Mouse (Mus musculus) heart, embryonic 16.5 days (tissue): ENCODE results near the gene Cnih2. TPM values are rescaled to one million over a fixed set of nuclear protein-coding genes. Genes with fewer than 3 reads are reported as not detected.

Experiments used
- ATAC-seq: fragments of 200-750 bp; cut with Nextera tagmentation; replicated peaks from 2 replicates; pipeline ENCODE4 v1.8.0; 2017; ENCODE audit warnings: moderate number of reproducible peaks; ENCODE audit not compliant: insufficient read depth, low FRiP score; ENCODE audit errors: extremely low read depth
- H3K27ac ChIP-seq: fragments of 300-500 bp; sonication (generic); 2 replicates; pipeline ENCODE4 v1.5.1; 2014; ENCODE audit warnings: mild to moderate bottlenecking, low read length, control low read depth, moderate library complexity
- H3K27me3 ChIP-seq: fragments of 300-500 bp; sonication (generic); 2 replicates; pipeline ENCODE4 v1.6.1; 2014; ENCODE audit warnings: low read length, mixed read lengths; ENCODE audit not compliant: control insufficient read depth, insufficient read depth
- H3K36me3 ChIP-seq: fragments of 300-500 bp; sonication (generic); 2 replicates; pipeline ENCODE4 v1.6.1; 2014; ENCODE audit not compliant: control insufficient read depth, insufficient read depth
- H3K4me1 ChIP-seq: fragments of 300-500 bp; sonication (generic); 2 replicates; pipeline ENCODE4 v1.6.1; 2014; ENCODE audit warnings: low read length, mixed read lengths; ENCODE audit not compliant: control insufficient read depth, insufficient read depth
- H3K4me2 ChIP-seq: fragments of 300-500 bp; sonication (generic); 2 replicates; pipeline ENCODE4 v1.6.1; 2014; ENCODE audit warnings: low read depth, mild to moderate bottlenecking, control low read depth, low read length
- H3K4me3 ChIP-seq: fragments of 300-500 bp; sonication (generic); 2 replicates; pipeline ENCODE4 v1.5.1; 2014; ENCODE audit warnings: mild to moderate bottlenecking, control low read depth, low read length
- H3K9ac ChIP-seq: fragments of 300-500 bp; sonication (generic); 2 replicates; pipeline ENCODE4 v1.6.1; 2014; ENCODE audit warnings: low read length, control low read depth
- H3K9me3 ChIP-seq: fragments of 300-500 bp; sonication (generic); replicated peaks from 2 replicates; pipeline ENCODE4 v1.6.1; 2016; ENCODE audit warnings: low read length; ENCODE audit not compliant: control insufficient read depth
- WGBS: fragments of 180-500 bp; shearing (Covaris S2); extraction: QIAGEN DNeasy Blood & Tissue Kit; methylation state at CpG from one replicate; pipeline ENCODE4 v1.1.7; 2014; 5-methylcytosine and 5-hydroxymethylcytosine counted together
- polyA plus RNA-seq: library from polyadenylated mRNA; unstranded; fragments of >200 nt; fragmentation: Nextera tagmentation; extraction: Ambion mirVana; gene quantifications from 2 replicates; pipeline ENCODE4 v1.2.1, GENCODE M21; 2015

Gene Cnih2
- polyA plus RNA-seq, 1 experiment from 2014 or later: 2.3 TPM

DNA sequence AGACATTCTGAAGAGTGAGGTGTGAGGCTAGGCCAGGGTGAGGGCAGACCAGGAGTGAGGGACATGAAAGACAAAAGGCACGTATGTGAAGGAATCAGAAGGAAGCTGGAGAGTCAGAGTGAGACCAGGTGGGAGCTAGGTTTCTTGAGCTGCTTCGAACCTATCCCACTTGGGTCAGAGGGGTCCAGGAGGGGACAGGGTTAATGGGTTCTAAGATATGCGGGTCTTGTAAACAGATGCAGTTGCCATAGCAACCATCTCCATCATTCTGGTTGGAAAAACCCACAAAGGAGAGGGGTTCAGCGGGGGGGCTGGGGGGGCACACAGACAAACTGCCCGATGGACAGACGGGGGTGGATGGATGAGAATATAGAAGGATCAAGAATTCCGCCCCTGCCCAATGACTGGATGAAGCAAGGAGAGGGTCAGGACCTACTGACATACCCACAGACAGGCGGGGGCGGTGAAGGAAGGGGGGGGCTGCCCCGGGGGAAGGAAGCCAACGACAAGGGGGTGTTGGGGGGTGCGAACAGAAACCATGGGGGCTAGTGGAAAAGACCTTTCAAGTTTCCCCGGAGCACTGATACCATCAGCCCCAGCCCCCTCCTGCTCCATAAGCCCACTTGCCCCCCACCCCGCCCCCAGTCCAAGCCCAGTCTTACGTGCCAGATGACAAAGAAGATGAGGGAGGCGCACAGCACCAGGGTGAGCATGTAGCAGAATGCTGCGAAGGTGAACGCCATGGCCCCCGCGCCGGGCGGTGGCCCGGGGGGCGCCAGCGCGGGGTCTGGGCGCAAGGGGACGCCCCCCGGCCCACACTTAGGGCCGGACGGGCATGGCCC is 579 bp downstream of the Cnih2 start:
- Histone ChIP-seq H3K36me3 (peaks cover 21% of the 10 kb centered on the region), H3K27me3 (no peaks in the 10 kb centered on the region), H3K9ac (peak overlapping the region; percentile 79), H3K4me2 (peak overlapping the region; percentile 89), H3K4me1 (peaks cover 23% of the 10 kb centered on the region), H3K4me3 (peak overlapping the region; percentile 56), H3K27ac (no peak overlapping the region), H3K9me3 (no peaks in the 10 kb centered on the region)
- WGBS: 5% methylated on average over 30 of the region's 31 CpGs
- ATAC-seq: peak; percentile 1; the same call in 1 of the 2 replicates

- H3K9me3 ChIP-seq: no peaks in the 10 kb centered on the region
- peaks cover 8% of the 10 kb centered on the region for H3K36me3 ChIP-seq
- peaks cover 23% of the 10 kb centered on the region for H3K4me1 ChIP-seq
- H3K27me3 ChIP-seq: no peaks in the 10 kb centered on the region
- ATAC-seq: no peak
- 5% methylated on average over 9 of the region's 9 CpGs for WGBS
- no peak overlapping the region for H3K27ac ChIP-seq
- no peak overlapping the region for H3K4me3 ChIP-seq
- no peak overlapping the region for H3K4me2 ChIP-seq
- H3K9ac ChIP-seq: no peak overlapping the region
Measured at GRCm38 (mm10) chr19:5095887-5096474, 2.3 kb downstream of the Cnih2 start.

- Histone ChIP-seq H3K27me3 (no peaks in the 10 kb centered on the region), H3K4me2 (no peak overlapping the region), H3K4me3 (no peak overlapping the region), H3K9ac (no peak overlapping the region), H3K9me3 (no peaks in the 10 kb centered on the region), H3K27ac (no peak overlapping the region), H3K4me1 (peaks cover 20% of the 10 kb centered on the region), H3K36me3 (peaks cover under 1% of the 10 kb centered on the region)
- no peak for ATAC-seq
- WGBS: 45% methylated on average over 11 of the region's 11 CpGs
Measured at GRCm38 (mm10) chr19:5094746-5095417, 3.4 kb downstream of the Cnih2 start.

- ATAC-seq: peak; percentile 65
- H3K9ac ChIP-seq: no peak overlapping the region
Measured at GRCm38 (mm10) chr19:5094243-5094632, 4.1 kb downstream of the Cnih2 start.

DNA sequence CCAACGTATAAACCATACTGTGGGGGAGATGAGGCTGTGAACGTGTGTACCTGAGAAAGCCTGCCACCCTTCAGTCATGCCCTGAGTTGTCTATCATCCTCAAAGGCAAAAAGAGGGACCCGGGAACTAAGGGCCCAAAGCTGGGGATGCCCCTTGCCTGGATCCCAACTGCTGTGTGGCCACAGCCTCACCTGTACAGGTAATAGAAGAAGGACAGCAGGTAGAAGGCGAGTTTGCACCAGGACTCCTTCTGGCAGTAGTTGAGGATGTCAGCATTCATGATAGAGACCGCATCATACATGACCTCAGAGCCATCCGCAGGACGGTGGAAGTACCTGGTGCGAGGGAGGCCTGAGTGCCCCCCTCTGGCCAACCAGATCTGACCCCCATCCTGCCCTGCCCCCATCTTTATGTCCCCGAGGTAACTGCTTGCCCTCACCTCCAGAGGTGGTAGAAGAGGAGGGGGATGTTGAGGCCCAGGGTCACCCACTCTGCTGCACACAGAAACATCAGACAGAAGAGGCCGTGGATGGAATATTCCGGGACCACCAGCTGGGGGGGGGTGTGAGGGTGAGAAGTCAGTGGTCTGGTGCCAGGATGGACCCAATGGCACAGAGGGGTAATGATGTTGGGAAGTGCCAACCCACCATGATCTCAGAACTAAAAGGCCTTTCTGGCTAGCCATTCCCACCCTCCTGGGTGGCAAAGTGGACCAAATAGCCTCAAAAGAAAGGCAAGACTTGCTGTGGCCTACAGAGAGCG is 4.7 kb downstream of the Cnih2 start:
- Histone ChIP-seq H3K4me1 (peaks cover 23% of the 10 kb centered on the region), H3K4me3 (no peak overlapping the region), H3K4me2 (no peak overlapping the region), H3K27ac (no peak overlapping the region), H3K9me3 (no peaks in the 10 kb centered on the region), H3K36me3 (no peaks in the 10 kb centered on the region), H3K27me3 (no peaks in the 10 kb centered on the region), H3K9ac (no peak overlapping the region)
- ATAC-seq: no peak
- 64% methylated on average over 12 of the region's 12 CpGs for WGBS

More at GRCm38 (mm10) chr19:5094243-5094632, 4.1 kb downstream of the Cnih2 start:
- no peaks in the 10 kb centered on the region for H3K36me3 ChIP-seq
- H3K27me3 ChIP-seq: no peaks in the 10 kb centered on the region
- H3K4me2 ChIP-seq: no peak overlapping the region
- WGBS: under 1% methylated on average over 21 of the region's 21 CpGs
- H3K9me3 ChIP-seq: no peaks in the 10 kb centered on the region
- H3K4me3 ChIP-seq: no peak overlapping the region
- H3K27ac ChIP-seq: no peak overlapping the region
- H3K4me1 ChIP-seq: peaks cover 21% of the 10 kb centered on the region

- 86% methylated on average over 10 of the region's 10 CpGs for WGBS
- no peak overlapping the region for H3K4me2 ChIP-seq
- no peak overlapping the region for H3K27ac ChIP-seq
- H3K27me3 ChIP-seq: no peaks in the 10 kb centered on the region
- no peaks in the 10 kb centered on the region for H3K36me3 ChIP-seq
- no peak for ATAC-seq
- peaks cover 19% of the 10 kb centered on the region for H3K4me1 ChIP-seq
- no peak overlapping the region for H3K9ac ChIP-seq
- H3K4me3 ChIP-seq: no peak overlapping the region
- H3K9me3 ChIP-seq: no peaks in the 10 kb centered on the region
Measured at GRCm38 (mm10) chr19:5092083-5092482, 6.2 kb downstream of the Cnih2 start.

DNA sequence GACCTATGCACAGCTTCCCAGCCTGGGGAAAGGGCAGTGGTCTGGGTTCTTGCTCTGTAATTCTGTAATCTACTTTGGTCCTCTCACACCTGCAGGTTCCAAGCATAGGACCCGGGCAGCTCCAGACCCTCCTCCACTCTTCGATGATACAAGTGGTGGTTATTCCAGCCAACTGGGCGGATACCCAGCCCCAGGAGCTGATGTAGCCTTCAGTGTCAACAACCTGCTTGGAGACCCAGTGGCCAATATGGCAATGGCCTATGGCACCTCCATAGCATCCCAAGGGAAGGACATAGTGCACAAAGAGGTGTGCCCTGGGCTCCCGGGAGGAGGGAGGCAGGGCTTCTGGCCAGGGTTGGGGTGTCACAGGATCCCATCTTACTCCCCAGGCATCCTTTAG is 9.0 kb downstream of the Cnih2 start:
- no peaks in the 10 kb centered on the region for H3K36me3 ChIP-seq
- 90% methylated on average over 4 of the region's 4 CpGs for WGBS
- H3K4me2 ChIP-seq: peak overlapping the region; percentile 78
- H3K9me3 ChIP-seq: no peaks in the 10 kb centered on the region
- H3K4me1 ChIP-seq: peaks cover 18% of the 10 kb centered on the region
- peaks cover 21% of the 10 kb centered on the region for H3K27me3 ChIP-seq
- peak overlapping the region; percentile 85 for H3K4me3 ChIP-seq
- H3K9ac ChIP-seq: peak overlapping the region; percentile 83; the same call in 1 of the 2 replicates
- no peak for ATAC-seq
- H3K27ac ChIP-seq: no peak overlapping the region

DNA sequence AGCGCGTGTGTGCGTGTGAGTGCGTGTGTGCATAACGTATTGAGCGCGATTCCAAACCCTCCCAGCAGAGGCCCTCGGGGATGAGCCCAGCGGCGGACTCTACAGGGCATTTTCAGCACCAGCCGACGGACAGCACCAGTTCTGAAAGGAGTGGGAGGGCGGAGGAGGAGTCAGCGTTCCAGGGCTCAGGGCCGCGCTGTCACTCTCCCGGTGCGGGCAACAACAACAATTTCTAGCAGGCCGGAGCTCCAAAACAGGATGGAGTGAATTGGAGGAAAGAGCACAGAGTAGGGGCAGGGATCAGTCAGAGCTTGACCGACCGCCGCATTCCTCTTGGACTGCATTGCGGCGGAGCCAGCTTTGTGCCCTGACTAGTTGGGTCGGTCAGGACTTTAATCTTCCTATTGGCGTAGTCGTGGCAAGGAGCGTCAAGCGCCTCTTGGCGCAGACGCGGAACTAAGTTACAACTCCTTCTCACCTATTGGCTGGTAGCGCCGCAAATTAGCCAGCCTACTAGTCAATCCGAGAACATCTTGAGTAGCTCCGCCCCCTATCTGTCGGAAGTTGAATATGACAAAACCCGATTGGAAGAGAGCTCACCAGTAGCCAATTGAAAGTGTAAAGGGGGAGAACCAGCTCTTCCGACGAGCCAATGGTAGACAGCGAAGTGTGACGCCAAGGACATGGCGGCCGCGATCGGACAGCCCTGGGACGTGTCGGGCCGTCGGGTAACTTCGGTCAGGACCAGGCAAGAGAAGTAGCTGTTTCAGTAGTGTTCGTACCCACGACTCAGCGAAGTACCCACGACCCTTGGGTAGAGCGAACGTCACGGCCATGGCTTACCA is 10.2 kb downstream of the Cnih2 start, which contains the start of gene Yif1a:
Gene Yif1a (plus strand): TSS at position 655 of the 845 bp plus-strand sequence.
- H3K9me3 ChIP-seq: no peaks in the 10 kb centered on the region
- peaks cover 15% of the 10 kb centered on the region for H3K4me1 ChIP-seq
- peaks cover 31% of the 10 kb centered on the region for H3K27me3 ChIP-seq
- H3K27ac ChIP-seq: peak within 1 kb of the TSS; percentile 79
- peak; percentile 91 for ATAC-seq
- H3K36me3 ChIP-seq: no peaks in the 10 kb centered on the region
- peak within 1 kb of the TSS; percentile 85 for H3K4me3 ChIP-seq
- H3K4me2 ChIP-seq: peak within 1 kb of the TSS; percentile 78
- under 1% methylated on average over 58 of the region's 58 CpGs for WGBS
- H3K9ac ChIP-seq: peak within 1 kb of the TSS; percentile 83
